Mouse (Mus musculus) liver, embryonic 11.5 days (tissue): Measurements from ENCODE around the gene Wdr74. TPM values are rescaled to one million over a fixed set of nuclear protein-coding genes. Genes with fewer than 3 reads are reported as not detected.

ENCODE experiments used
- ATAC-seq: fragments of 200-750 bp; cut with Nextera tagmentation; replicated peaks from 2 replicates; pipeline ENCODE4 v1.8.0; 2017; ENCODE audit warnings: moderate number of reproducible peaks, mild to moderate bottlenecking, moderate TSS enrichment, moderate library complexity; ENCODE audit not compliant: low FRiP score
- DNase-seq: peaks from one replicate; pipeline ENCODE4 v3.0.0-alpha.2; 2017; ENCODE audit warnings: low spot score
- H3K27ac ChIP-seq: fragments of 300-500 bp; sonication (generic); 2 replicates; pipeline ENCODE4 v1.5.1; 2014; ENCODE audit warnings: mild to moderate bottlenecking, low read depth, low read length, control low read depth
- H3K27me3 ChIP-seq: fragments of 300-500 bp; sonication (generic); replicated peaks from 2 replicates; pipeline ENCODE4 v1.6.1; 2014; ENCODE audit warnings: low read length, mixed read lengths; ENCODE audit not compliant: control insufficient read depth, insufficient read depth
- H3K36me3 ChIP-seq: fragments of 300-500 bp; sonication (generic); 2 replicates; pipeline ENCODE4 v1.6.1; 2014; ENCODE audit warnings: mild to moderate bottlenecking, low read length, moderate library complexity, mixed read lengths; ENCODE audit not compliant: control insufficient read depth, insufficient read depth
- H3K4me1 ChIP-seq: fragments of 300-500 bp; sonication (generic); replicated peaks from 2 replicates; pipeline ENCODE4 v1.6.1; 2014; ENCODE audit warnings: low read length, mixed read lengths; ENCODE audit not compliant: control insufficient read depth, insufficient read depth
- H3K4me2 ChIP-seq: fragments of 300-500 bp; sonication (generic); 2 replicates; pipeline ENCODE4 v1.6.1; 2014; ENCODE audit warnings: mild to moderate bottlenecking, control low read depth, moderate library complexity
- H3K4me3 ChIP-seq: fragments of 300-500 bp; sonication (generic); 2 replicates; pipeline ENCODE4 v1.5.1; 2014; ENCODE audit warnings: low read depth, low read length, control low read depth
- H3K9ac ChIP-seq: fragments of 300-500 bp; sonication (generic); 2 replicates; pipeline ENCODE4 v1.6.1; 2014; ENCODE audit warnings: low read depth, low read length, control low read depth
- H3K9me3 ChIP-seq: fragments of 300-500 bp; sonication (generic); 2 replicates; pipeline ENCODE4 v1.6.1; 2016; ENCODE audit warnings: low read length, inconsistent platforms, mixed read lengths; ENCODE audit not compliant: control insufficient read depth
- WGBS: fragments of 180-500 bp; shearing (Covaris S2); extraction: QIAGEN DNeasy Blood & Tissue Kit; methylation state at CpG from one replicate; pipeline ENCODE4 v1.1.7; 2014; 5-methylcytosine and 5-hydroxymethylcytosine counted together
- polyA plus RNA-seq: library from polyadenylated mRNA; unstranded; fragments of >200 nt; fragmentation: Nextera tagmentation; extraction: Ambion mirVana; gene quantifications from 2 replicates; pipeline ENCODE4 v1.2.1, GENCODE M21; 2014

The Wdr74 gene
- polyA plus RNA-seq, 1 experiment from 2014 or later: 143 TPM

- ATAC-seq: peak; percentile 7; the same call in 1 of the 2 replicates
Observed at GRCm38 (mm10) chr19:8722559-8722906, 13.1 kb upstream of the Wdr74 start.

GRCm38 (mm10) chr19:8722907-8723573 lies 12.6 kb upstream of the Wdr74 start, which contains the start of gene Slc3a2:
Gene Slc3a2, minus strand, starts transcription at chr19:8723369.
- ATAC-seq: peak; percentile 89
- under 1% methylated on average over 50 of the region's 50 CpGs for WGBS
- H3K4me1 ChIP-seq: peaks cover 20% of the 10 kb centered on the region

More at GRCm38 (mm10) chr19:8722559-8722906, 13.1 kb upstream of the Wdr74 start:
- H3K4me1 ChIP-seq: peaks cover 20% of the 10 kb centered on the region
- peak overlapping the region; percentile 98 for H3K27ac ChIP-seq
- peaks cover 22% of the 10 kb centered on the region for H3K36me3 ChIP-seq
- WGBS: 2% methylated on average over 5 of the region's 5 CpGs
- no peaks in the 10 kb centered on the region for H3K27me3 ChIP-seq
- DNase-seq: no peak
- peak overlapping the region; percentile 88 for H3K4me3 ChIP-seq
- H3K4me2 ChIP-seq: peak overlapping the region; percentile 87
- H3K9ac ChIP-seq: peak overlapping the region; percentile 98
- no peaks in the 10 kb centered on the region for H3K9me3 ChIP-seq

GRCm38 (mm10) chr19:8723574-8724346 lies 11.9 kb upstream of the Wdr74 start:
- Histone ChIP-seq H3K27me3 (no peaks in the 10 kb centered on the region), H3K4me2 (peak overlapping the region; percentile 87), H3K4me3 (peak overlapping the region; percentile 88), H3K9ac (peak overlapping the region; percentile 98), H3K27ac (peak overlapping the region; percentile 98), H3K4me1 (peaks cover 20% of the 10 kb centered on the region), H3K36me3 (peaks cover 22% of the 10 kb centered on the region), H3K9me3 (no peaks in the 10 kb centered on the region)
- ATAC-seq: no peak
- under 1% methylated on average over 20 of the region's 20 CpGs for WGBS
- no peak for DNase-seq

More at GRCm38 (mm10) chr19:8722907-8723573, 12.6 kb upstream of the Wdr74 start, which contains the start of gene Slc3a2:
- H3K4me2 ChIP-seq: peak within 1 kb of the TSS; percentile 87
- peaks cover 22% of the 10 kb centered on the region for H3K36me3 ChIP-seq
- H3K9ac ChIP-seq: peak within 1 kb of the TSS; percentile 98
- no peaks in the 10 kb centered on the region for H3K27me3 ChIP-seq
- H3K9me3 ChIP-seq: no peaks in the 10 kb centered on the region
- peak within 1 kb of the TSS; percentile 98 for H3K27ac ChIP-seq
- H3K4me3 ChIP-seq: peak within 1 kb of the TSS; percentile 88
- DNase-seq: peak; percentile 91

- Histone ChIP-seq H3K36me3 (peaks cover 22% of the 10 kb centered on the region), H3K27ac (peak overlapping the region; percentile 98), H3K9me3 (no peaks in the 10 kb centered on the region), H3K4me3 (peak overlapping the region; percentile 88), H3K4me2 (peak overlapping the region; percentile 87), H3K27me3 (no peaks in the 10 kb centered on the region), H3K9ac (peak overlapping the region; percentile 98), H3K4me1 (peaks cover 17% of the 10 kb centered on the region)
- 1% methylated on average over 2 of the region's 2 CpGs for WGBS
- ATAC-seq: no peak
- DNase-seq: no peak
Observed at GRCm38 (mm10) chr19:8724392-8724791, 11.2 kb upstream of the Wdr74 start.

- H3K27ac ChIP-seq: peak overlapping the region; percentile 98
- no peak for ATAC-seq
Observed at GRCm38 (mm10) chr19:8725081-8725613, 10.5 kb upstream of the Wdr74 start.

GRCm38 (mm10) chr19:8726609-8727390 lies 8.8 kb upstream of the Wdr74 start:
- peak overlapping the region; percentile 31 for H3K9ac ChIP-seq
- H3K4me3 ChIP-seq: peak overlapping the region; percentile 88
- 17% methylated on average over 3 of the region's 3 CpGs for WGBS
- peak overlapping the region; percentile 87 for H3K4me2 ChIP-seq
- DNase-seq (no peak), ATAC-seq (peak; percentile 13; the same call in 1 of the 2 replicates)
- no peaks in the 10 kb centered on the region for H3K9me3 ChIP-seq
- peaks cover 12% of the 10 kb centered on the region for H3K4me1 ChIP-seq
- H3K36me3 ChIP-seq: peaks cover 22% of the 10 kb centered on the region
- no peaks in the 10 kb centered on the region for H3K27me3 ChIP-seq
- H3K27ac ChIP-seq: peak overlapping the region; percentile 36; the same call in 1 of the 2 replicates

More at GRCm38 (mm10) chr19:8725081-8725613, 10.5 kb upstream of the Wdr74 start:
- H3K27me3 ChIP-seq: no peaks in the 10 kb centered on the region
- peaks cover 17% of the 10 kb centered on the region for H3K4me1 ChIP-seq
- H3K36me3 ChIP-seq: peaks cover 22% of the 10 kb centered on the region
- H3K9ac ChIP-seq: peak overlapping the region; percentile 98
- peak overlapping the region; percentile 87 for H3K4me2 ChIP-seq
- no peaks in the 10 kb centered on the region for H3K9me3 ChIP-seq
- 38% methylated on average over 4 of the region's 4 CpGs for WGBS
- no peak for DNase-seq
- peak overlapping the region; percentile 88 for H3K4me3 ChIP-seq

GRCm38 (mm10) chr19:8727495-8728114 lies 8.0 kb upstream of the Wdr74 start:
- no peak overlapping the region for H3K4me2 ChIP-seq
- no peaks in the 10 kb centered on the region for H3K9me3 ChIP-seq
- peak overlapping the region; percentile 11; the same call in 1 of the 2 replicates for H3K4me3 ChIP-seq

More at GRCm38 (mm10) chr19:8727495-8728114, 8.0 kb upstream of the Wdr74 start:
- H3K9ac ChIP-seq: no peak overlapping the region
- peak overlapping the region; percentile 34; the same call in 1 of the 2 replicates for H3K27ac ChIP-seq
- 15% methylated on average over 5 of the region's 5 CpGs for WGBS
- H3K4me1 ChIP-seq: peaks cover 8% of the 10 kb centered on the region
- H3K27me3 ChIP-seq: no peaks in the 10 kb centered on the region
- DNase-seq: no peak
- peak; percentile 30 for ATAC-seq
- peaks cover 22% of the 10 kb centered on the region for H3K36me3 ChIP-seq
